Mouse (Mus musculus) c-Kit-positive CD71-positive TER-119-positive erythroid progenitor cells, embryonic 14.5 days (primary cell): ENCODE measurements around the gene Surf2.
"Not testable (repeated sequence)": the region's sequence is repeated elsewhere in the genome, so short reads cannot be mapped to it uniquely, and the experiment has no call there.

ENCODE experiments used
- DNase-seq: peaks from one replicate; pipeline ENCODE4 v3.0.0-alpha.2; 2013; ENCODE audit warnings: low spot score

The Surf2 gene

GRCm38 (mm10) chr2:26915927-26916728, at the start of gene Surf2, which contains the start of gene Surf1:
Gene Surf2 (plus strand): TSS chr2:26916367.
Gene Surf1 (minus strand): TSS chr2:26916530.
- DNase-seq = peak; percentile 70

GRCm38 (mm10) chr2:26870666-26871065, 45.5 kb upstream of the Surf2 start:
- DNase-seq = no peak

- no peak for DNase-seq
Measured at GRCm38 (mm10) chr2:26878571-26878970, 37.6 kb upstream of the Surf2 start.

GRCm38 (mm10) chr2:26885541-26885940, 30.6 kb upstream of the Surf2 start:
- not testable (repeated sequence) for DNase-seq

GRCm38 (mm10) chr2:26886170-26886569, 30.0 kb upstream of the Surf2 start:
- DNase-seq = not testable (repeated sequence)

- no peak for DNase-seq
Measured at GRCm38 (mm10) chr2:26895898-26896297, 20.3 kb upstream of the Surf2 start.

GRCm38 (mm10) chr2:26900731-26901130, 15.4 kb upstream of the Surf2 start:
- DNase-seq = no peak

- no peak for DNase-seq
Measured at GRCm38 (mm10) chr2:26901834-26902400, 14.2 kb upstream of the Surf2 start.

- DNase-seq = peak; percentile 92
Measured at GRCm38 (mm10) chr2:26902467-26903220, 13.5 kb upstream of the Surf2 start, which contains the start of gene Surf6. Gene Surf6 (minus strand): TSS chr2:26902879.

- no peak for DNase-seq
Measured at GRCm38 (mm10) chr2:26903311-26903710, 12.9 kb upstream of the Surf2 start.

- no peak for DNase-seq
Measured at GRCm38 (mm10) chr2:26905936-26906335, 10.2 kb upstream of the Surf2 start.

- DNase-seq = no peak
Measured at GRCm38 (mm10) chr2:26906431-26906830, 9.7 kb upstream of the Surf2 start.

GRCm38 (mm10) chr2:26907109-26907508, 9.1 kb upstream of the Surf2 start:
- no peak for DNase-seq

GRCm38 (mm10) chr2:26908710-26909386, 7.3 kb upstream of the Surf2 start:
- no peak for DNase-seq

GRCm38 (mm10) chr2:26909387-26909784, 6.8 kb upstream of the Surf2 start:
- no peak for DNase-seq

GRCm38 (mm10) chr2:26910124-26910993, 5.8 kb upstream of the Surf2 start, which contains the start of the genes Med22 and Rpl7a:
Gene Med22 (minus strand): TSS chr2:26910677.
Gene Rpl7a (plus strand): TSS chr2:26910764.
- DNase-seq = peak; percentile 99

GRCm38 (mm10) chr2:26910994-26911765, 5.0 kb upstream of the Surf2 start:
- DNase-seq = no peak

GRCm38 (mm10) chr2:26912253-26912770, 3.9 kb upstream of the Surf2 start:
- DNase-seq = no peak

- no peak for DNase-seq
Measured at GRCm38 (mm10) chr2:26913416-26914147, 2.6 kb upstream of the Surf2 start.
